Mouse (Mus musculus): ENCODE results near the gene Ero1lb. TPM values are rescaled to one million over a fixed set of nuclear protein-coding genes. Genes with fewer than 3 reads are reported as not detected.
"Not testable (repeated sequence)": the region's sequence is repeated elsewhere in the genome, so short reads cannot be mapped to it uniquely, and the experiment has no call there.

The Ero1lb gene
- total and polyA plus RNA-seq, 3 experiments, result 1.3 to 2.3 (median 2.2) TPM

DNA sequence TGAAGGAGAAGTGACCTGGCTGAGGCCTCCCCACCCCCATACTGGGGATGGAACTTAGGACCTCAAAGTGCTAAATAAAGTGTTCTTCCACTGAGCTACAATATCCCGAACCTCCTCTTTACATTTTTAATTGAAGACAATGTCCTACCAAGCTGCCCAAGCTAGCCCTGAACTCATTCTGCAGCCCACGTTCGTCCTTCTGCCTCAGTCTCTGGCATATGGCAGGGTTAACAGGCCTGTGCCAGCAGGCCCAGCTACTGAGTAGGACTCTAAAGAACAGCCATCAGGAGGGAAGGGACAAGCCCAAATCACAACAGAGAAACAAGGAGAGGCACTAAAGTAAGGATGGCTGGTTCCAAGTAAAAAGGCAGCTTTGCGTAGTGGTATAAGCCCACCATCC, 77.1 kb downstream of the Ero1lb start:
- 95% methylated on average over 3 of the region's 4 CpGs for WGBS
- not testable (repeated sequence) for DNase-seq; H3K79me2 ChIP-seq (replicated peaks; ENCODE audit: control insufficient read depth, insufficient read depth, low read length)

DNA sequence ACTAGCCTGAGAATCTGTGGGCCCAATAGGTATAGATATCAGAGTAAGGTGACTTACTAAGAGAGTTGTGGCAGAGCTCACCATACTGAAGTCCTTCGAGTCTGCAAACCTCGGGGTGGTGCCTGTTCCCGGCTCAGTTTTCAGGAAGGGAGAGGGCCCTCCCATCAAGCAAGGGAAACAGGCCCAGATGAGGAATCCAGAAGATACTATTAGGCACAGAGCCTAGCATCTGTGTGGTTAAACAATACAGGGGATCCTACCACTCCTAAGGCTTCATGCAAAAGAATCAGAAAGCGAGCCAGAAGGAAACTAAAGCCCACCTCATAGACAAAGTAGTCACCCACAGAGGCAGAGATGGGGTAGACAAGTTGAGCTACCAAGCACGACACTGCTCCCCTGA, 81.0 kb downstream of the Ero1lb start:
- intact Hi-C loops (cut with DNase I); H3K9ac ChIP-seq (ENCODE audit: low read depth, low read length); H3K4me1 ChIP-seq (ENCODE audit: control insufficient read depth, insufficient read depth, low read length); H3K79me2 ChIP-seq (replicated peaks; ENCODE audit: control insufficient read depth, insufficient read depth, low read length); H3K36me3 ChIP-seq (ENCODE audit: control insufficient read depth, insufficient read depth, low read length); H3K4me3 ChIP-seq; H3K27me3 ChIP-seq (ENCODE audit: control insufficient read depth, insufficient read depth, low read length); DNase-seq; H3K27ac ChIP-seq: not testable (repeated sequence)
- WGBS, result 57% methylated on average over 5 of the region's 5 CpGs

More for the DNA sequence above, 77.1 kb downstream of the Ero1lb start:
- H3K27me3 ChIP-seq (ENCODE audit: control insufficient read depth, insufficient read depth, low read length); H3K4me3 ChIP-seq; H3K9ac ChIP-seq (ENCODE audit: low read depth, low read length); H3K4me1 ChIP-seq (ENCODE audit: control insufficient read depth, insufficient read depth, low read length); H3K27ac ChIP-seq; intact Hi-C loops (cut with DNase I); H3K36me3 ChIP-seq (ENCODE audit: control insufficient read depth, insufficient read depth, low read length): not testable (repeated sequence)

DNA sequence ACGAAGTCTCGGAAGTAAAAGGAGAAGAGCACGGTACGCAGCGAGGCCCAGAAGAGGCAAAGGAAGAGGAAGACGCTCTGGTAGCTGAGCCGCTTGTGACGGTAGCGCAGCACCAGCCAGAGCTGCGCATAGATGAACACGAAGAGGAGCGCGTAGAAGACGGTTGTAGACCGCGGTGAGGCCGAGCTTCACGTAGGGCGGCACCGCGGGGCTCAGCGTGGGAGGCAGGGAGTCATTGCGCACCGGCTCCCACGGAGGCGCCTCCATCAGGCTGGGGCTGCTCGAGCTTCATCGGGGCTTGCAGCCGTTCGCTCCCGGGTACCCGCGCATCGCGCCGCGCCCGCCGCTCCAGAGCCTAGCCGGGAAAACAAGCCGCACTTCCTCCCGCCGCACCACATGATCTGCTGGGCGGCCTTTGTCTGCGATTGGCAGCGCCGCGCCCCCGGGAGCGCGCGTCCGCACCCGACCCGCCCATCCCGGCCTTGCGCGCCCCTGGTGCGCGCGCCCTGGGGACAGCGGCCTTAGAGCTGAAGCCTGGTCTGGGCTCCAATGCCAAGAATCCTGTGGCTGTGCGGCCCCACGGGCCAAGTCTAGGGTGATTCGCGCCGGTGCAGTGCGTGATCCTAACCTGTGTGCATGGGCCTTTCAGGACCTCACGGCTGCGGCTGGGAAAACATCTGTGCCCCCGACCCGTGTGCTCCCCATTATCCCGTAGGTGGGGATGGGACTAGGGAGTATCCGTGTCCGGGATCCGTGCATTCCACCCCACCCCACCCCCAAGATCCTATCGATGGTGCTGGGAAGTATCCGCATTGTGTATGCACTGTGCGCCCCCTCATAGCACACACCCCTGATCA, 84.6 kb downstream of the Ero1lb start:
- H3K36me3 ChIP-seq (ENCODE audit: control insufficient read depth, insufficient read depth, low read length); intact Hi-C loops (cut with DNase I); H3K27me3 ChIP-seq (ENCODE audit: control insufficient read depth, insufficient read depth, low read length); H3K79me2 ChIP-seq (replicated peaks; ENCODE audit: control insufficient read depth, insufficient read depth, low read length); H3K4me1 ChIP-seq (ENCODE audit: control insufficient read depth, insufficient read depth, low read length); H3K27ac ChIP-seq: not testable (repeated sequence)
- peak; percentile 83 to 89 for DNase-seq
- H3K9ac ChIP-seq (ENCODE audit: low read depth, low read length), result peak overlapping the region; percentile 63
- H3K4me3 ChIP-seq, result peak overlapping the region; percentile 43
- 1% methylated on average over 59 of the region's 79 CpGs for WGBS

DNA sequence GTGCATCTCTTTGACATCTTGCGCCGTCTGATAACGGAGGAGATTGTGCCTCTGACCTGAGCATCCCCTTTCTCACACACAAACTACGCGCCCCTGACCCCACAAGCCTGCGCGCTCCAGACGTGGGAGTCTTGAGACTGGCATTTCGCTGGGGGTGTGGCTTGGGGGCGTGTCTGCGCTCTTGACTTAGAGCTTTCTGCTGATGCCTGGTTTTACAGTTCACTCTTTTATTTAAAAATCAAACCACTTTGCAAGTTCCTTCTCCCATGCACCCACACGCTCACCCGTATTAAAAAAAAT, 85.2 kb downstream of the Ero1lb start:
- WGBS, result under 1% methylated on average over 13 of the region's 13 CpGs
- H3K4me3 ChIP-seq, result peak overlapping the region; percentile 37; the same call in 1 of the 2 replicates

More for the DNA sequence above, 85.2 kb downstream of the Ero1lb start:
- H3K27me3 ChIP-seq (ENCODE audit: control insufficient read depth, insufficient read depth, low read length); intact Hi-C loops (cut with DNase I); H3K27ac ChIP-seq; H3K79me2 ChIP-seq (replicated peaks; ENCODE audit: control insufficient read depth, insufficient read depth, low read length); H3K4me1 ChIP-seq (ENCODE audit: control insufficient read depth, insufficient read depth, low read length); H3K36me3 ChIP-seq (ENCODE audit: control insufficient read depth, insufficient read depth, low read length): not testable (repeated sequence)
- peak overlapping the region; percentile 30; the same call in 1 of the 2 replicates for H3K9ac ChIP-seq (ENCODE audit: low read depth, low read length)
- peak; percentile 66 to 67 for DNase-seq

Other genes starting within 250 kb of the Ero1lb start
- gene Actn2, start 225.1 kb upstream of the Ero1lb start, total RNA-seq (2021), result 1,000 to 10,000 TPM; 1,397 to 1,781 TPM
- gene Actn2, start 225.1 kb upstream of the Ero1lb start, polyA plus RNA-seq (2012; rRNA removed), result 1,690 and 1,900 TPM in 2 replicates
- 10 to 100 TPM; 16.1 TPM for gene Heatr1, start 170.8 kb upstream of the Ero1lb start, total RNA-seq (2021)
- 7.4 and 11.8 TPM in 2 replicates for gene Heatr1, start 170.8 kb upstream of the Ero1lb start, polyA plus RNA-seq (2012; rRNA removed)
- 10 to 100 TPM; 35.9 to 39.7 TPM for gene Lgals8, start 100.9 kb upstream of the Ero1lb start, total RNA-seq (2021)
- 28.1 and 50.4 TPM in 2 replicates for gene Lgals8, start 100.9 kb upstream of the Ero1lb start, polyA plus RNA-seq (2012; rRNA removed)
- gene Edaradd, start 45.4 kb upstream of the Ero1lb start, total RNA-seq (2021), result under 1 TPM; 0.05 to 0.09 TPM
- 0.08 and 0.09 TPM in 2 replicates for gene Edaradd, start 45.4 kb upstream of the Ero1lb start, polyA plus RNA-seq (2012; rRNA removed)
- not detected for gene Prl2c3, start 234.2 kb downstream of the Ero1lb start, total RNA-seq (2021)
- not detected in 2 replicates for gene Prl2c3, start 234.2 kb downstream of the Ero1lb start, polyA plus RNA-seq (2012; rRNA removed)

Measured in heart, adult 2 months (tissue).